16 mouse cellular contexts compared by ENCODE assay signal in the genomic region with DNA sequence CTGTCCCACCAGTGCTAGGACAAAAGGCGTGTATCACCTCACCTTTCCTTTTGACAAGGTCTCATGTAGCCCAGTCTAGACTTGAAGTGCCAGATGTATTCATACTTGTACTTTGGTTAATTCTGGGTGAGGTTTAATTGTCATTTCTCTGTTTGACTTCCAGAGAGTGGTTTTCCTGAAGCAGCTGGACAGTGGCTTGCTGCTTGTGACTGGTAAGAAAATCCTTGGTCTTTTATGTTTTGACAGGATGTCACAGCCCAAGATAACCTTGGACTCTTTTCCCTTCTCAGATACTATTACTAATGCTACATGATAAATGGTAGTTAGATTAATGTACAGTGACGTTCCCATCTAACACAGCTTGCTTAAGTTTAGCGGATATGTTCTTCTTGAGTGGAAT. TPM values are rescaled to one million over a fixed set of nuclear protein-coding genes. Genes with fewer than 3 reads are reported as not detected.
DNase-seq lines count a peak whose midpoint lies in the region; ATAC-seq and TF ChIP-seq lines count a peak whose summit lies in the region.
"Had no signal": no experiment of that assay in that cellular context is flagged by ENCODE, and none has a peak within 500 bp of the region (broad histone marks: within the 10 kb centered on the region; RNA-seq: fewer than 3 reads in every experiment).

No protein-coding gene starts in this region.

- TF ChIP-seq CTCF in G1E (IDR thresholded peaks at IDR 0.05; ENCODE audit: low read depth, low read length) = no peak

- H3K36me3 ChIP-seq in heart, embryonic 14.5 days (ENCODE audit: control insufficient read depth, insufficient read depth, low read length) = peaks cover 66% of the 10 kb centered on the region
- peaks cover 66% of the 10 kb centered on the region for H3K36me3 ChIP-seq in megakaryocyte, embryonic 14.5 days (replicated peaks; ENCODE audit: low read length)
- peaks cover 70% of the 10 kb centered on the region for H3K36me3 ChIP-seq in G1E (replicated peaks)
- peaks cover 66% of the 10 kb centered on the region for H3K36me3 ChIP-seq in liver, embryonic 13.5 days

- H3K4me2 ChIP-seq in heart, embryonic 14.5 days (ENCODE audit: low read length) = no peak overlapping the region
- H3K4me2 ChIP-seq in liver, embryonic 13.5 days = peak overlapping the region; percentile 82
- H3K4me2 ChIP-seq: hindbrain, embryonic 15.5 days had no signal

- no peaks in the 10 kb centered on the region for H3K9me3 ChIP-seq in heart, embryonic 14.5 days (ENCODE audit: control insufficient read depth, low read length)
- no peaks in the 10 kb centered on the region for H3K9me3 ChIP-seq in megakaryocyte, embryonic 14.5 days
- H3K9me3 ChIP-seq in G1E (replicated peaks) = no peaks in the 10 kb centered on the region
- no peaks in the 10 kb centered on the region for H3K9me3 ChIP-seq in liver, embryonic 13.5 days (replicated peaks)
- H3K9me3 ChIP-seq: hindbrain, embryonic 15.5 days had no signal

- no peak overlapping the region for H3K27ac ChIP-seq in heart, embryonic 14.5 days (replicated peaks in 1 of 2; ENCODE audit: control insufficient read depth in 1 of 2, insufficient read depth in 1 of 2, low read depth in 2 of 2, low read length in 2 of 2)
- H3K27ac ChIP-seq in liver, embryonic 13.5 days = peak overlapping the region; percentile 83
- H3K27ac ChIP-seq: hindbrain, embryonic 15.5 days had no signal

- no peak for DNase-seq in heart, adult 11 months
- no peak for DNase-seq in G1E (ENCODE audit: low spot score)
- no peak for DNase-seq in liver, embryonic 13.5 days
- no peak for DNase-seq in cerebellum, postnatal 10 days
- no peak for DNase-seq in left cerebral cortex, adult 11 months (ENCODE audit: low spot score)
- DNase-seq: adrenal gland, postnatal 10 days; cerebellum, postnatal 36 days; kidney, postnatal 36 days; layer of hippocampus, postnatal 36 days; lung, adult 18-20 months; retina, postnatal 1 day; spleen, adult 18-20 months had no signal

- WGBS in heart, embryonic 14.5 days = 72% methylated on average over 3 of the region's 3 CpGs
- WGBS in liver, embryonic 13.5 days (ENCODE audit: insufficient replicate concordance) = 68% methylated on average over 3 of the region's 3 CpGs

- ATAC-seq in heart, embryonic 14.5 days (ENCODE audit: insufficient number of reproducible peaks, insufficient read depth, low FRiP score, low read depth) = no peak
- no peak for ATAC-seq in megakaryocyte, adult 5-6 weeks (ENCODE audit: poor library complexity, severe bottlenecking)
- no peak for ATAC-seq in G1E (ENCODE audit: extremely low read depth, insufficient number of reproducible peaks, low FRiP score, poor library complexity, severe bottlenecking)
- ATAC-seq in liver, embryonic 13.5 days (ENCODE audit: low read depth) = no peak

- H3K4me1 ChIP-seq in heart, embryonic 14.5 days (ENCODE audit: control insufficient read depth in 2 of 2, insufficient read depth in 2 of 2, low read length in 2 of 2) = peaks cover 6 to 18% of the 10 kb centered on the region in 2 experiments
- peaks cover 72% of the 10 kb centered on the region for H3K4me1 ChIP-seq in megakaryocyte, embryonic 14.5 days
- peaks cover 55% of the 10 kb centered on the region for H3K4me1 ChIP-seq in G1E (ENCODE audit: insufficient read depth, low read depth, low read length)
- H3K4me1 ChIP-seq in liver, embryonic 13.5 days (replicated peaks) = peaks cover 37% of the 10 kb centered on the region

- H3K4me3 ChIP-seq in heart, embryonic 14.5 days (ENCODE audit: control insufficient read depth in 1 of 2, insufficient read depth in 1 of 2, low read depth in 1 of 2, low read length in 2 of 2) = no peak overlapping the region
- H3K4me3 ChIP-seq in megakaryocyte, embryonic 14.5 days (replicated peaks) = peak overlapping the region; percentile 92
- H3K4me3 ChIP-seq in G1E (ENCODE audit: low read depth, low read length) = peak overlapping the region; percentile 96
- H3K4me3 ChIP-seq in liver, embryonic 13.5 days (replicated peaks) = peak overlapping the region; percentile 88
- H3K4me3 ChIP-seq: hindbrain, embryonic 15.5 days had no signal

- 0 out of 2 replicates have a peak overlapping the region, but pooled peaks have one; percentile 99 for H3K9ac ChIP-seq in heart, embryonic 14.5 days (ENCODE audit: low read length)
- H3K9ac ChIP-seq in liver, embryonic 13.5 days = peak overlapping the region; percentile 97
- H3K9ac ChIP-seq: hindbrain, embryonic 15.5 days had no signal

- H3K27me3 ChIP-seq in heart, embryonic 14.5 days (ENCODE audit: control insufficient read depth, insufficient read depth, low read length) = no peaks in the 10 kb centered on the region
- no peaks in the 10 kb centered on the region for H3K27me3 ChIP-seq in megakaryocyte, embryonic 14.5 days (replicated peaks)
- H3K27me3 ChIP-seq in G1E (ENCODE audit: insufficient read depth, low read length) = no peaks in the 10 kb centered on the region
- no peaks in the 10 kb centered on the region for H3K27me3 ChIP-seq in liver, embryonic 13.5 days
- H3K27me3 ChIP-seq: hindbrain, embryonic 15.5 days had no signal

RNA-seq across cellular contexts. Expression of a gene that starts 2.7 kb away (rescaled TPM):
- 386 and 413 TPM in 2 replicates for polyA plus RNA-seq in heart, embryonic 14.5 days (2014; fragmentation: Nextera tagmentation; extraction: Ambion mirVana)
- 95.5 and 547 TPM in 2 replicates for polyA plus RNA-seq in megakaryocyte, embryonic 14.5 days (2012; ENCODE audit: insufficient read depth, low replicate concordance)
- 1,545 and 1,566 TPM in 2 replicates for total RNA-seq in megakaryocyte, adult 5-6 weeks (2015)
- 945 and 954 TPM in 2 replicates for total RNA-seq in megakaryocyte, adult 5-6 weeks (2017)
- 2,238 and 2,249 TPM in 2 replicates for total RNA-seq in G1E (2014; fragmentation: Nextera tagmentation)
- total RNA-seq in G1E (2017) = 1,317 and 1,403 TPM in 2 replicates
- 213 and 677 TPM in 2 replicates for polyA plus RNA-seq in G1E (2012)
- 556 and 610 TPM in 2 replicates for polyA plus RNA-seq in liver, embryonic 13.5 days (2015; fragmentation: Nextera tagmentation; extraction: Ambion mirVana)

RNA-seq across cellular contexts. Expression of a gene that starts 13.0 kb away (rescaled TPM):
- 5.5 and 5.8 TPM in 2 replicates for polyA plus RNA-seq in heart, embryonic 14.5 days (2014; fragmentation: Nextera tagmentation; extraction: Ambion mirVana)
- 8.6 and 14.0 TPM in 2 replicates for polyA plus RNA-seq in megakaryocyte, embryonic 14.5 days (2012; ENCODE audit: insufficient read depth, low replicate concordance)
- total RNA-seq in megakaryocyte, adult 5-6 weeks (2015) = 12.0 and 17.0 TPM in 2 replicates
- total RNA-seq in megakaryocyte, adult 5-6 weeks (2017) = 8.6 and 15.2 TPM in 2 replicates
- 83.9 and 177 TPM in 2 replicates for total RNA-seq in G1E (2014; fragmentation: Nextera tagmentation)
- total RNA-seq in G1E (2017) = 19.6 and 22.8 TPM in 2 replicates
- polyA plus RNA-seq in G1E (2012) = 16.4 and 22.8 TPM in 2 replicates
- 6.9 and 7.6 TPM in 2 replicates for polyA plus RNA-seq in liver, embryonic 13.5 days (2015; fragmentation: Nextera tagmentation; extraction: Ambion mirVana)

RNA-seq across cellular contexts. Expression of a gene that starts 15.8 kb away (rescaled TPM):
- polyA plus RNA-seq in heart, embryonic 14.5 days (2014; fragmentation: Nextera tagmentation; extraction: Ambion mirVana) = 22.5 and 25.6 TPM in 2 replicates
- polyA plus RNA-seq in megakaryocyte, embryonic 14.5 days (2012; ENCODE audit: insufficient read depth, low replicate concordance) = 45.4 and 67.9 TPM in 2 replicates
- total RNA-seq in megakaryocyte, adult 5-6 weeks (2015) = 20.1 and 20.2 TPM in 2 replicates
- 37.8 and 40.9 TPM in 2 replicates for total RNA-seq in megakaryocyte, adult 5-6 weeks (2017)
- total RNA-seq in G1E (2014; fragmentation: Nextera tagmentation) (25.9 and 28.6 TPM in 2 replicates), G1E (2017) (36.4 and 43.0 TPM in 2 replicates)
- polyA plus RNA-seq in G1E (2012) = 27.1 and 28.8 TPM in 2 replicates
- polyA plus RNA-seq in liver, embryonic 13.5 days (2015; fragmentation: Nextera tagmentation; extraction: Ambion mirVana) = 12.5 TPM in 2 replicates

Comparison
In these comparisons a context has a peak if more than half of its experiments do, and no peak if none do; other contexts are left out.
1. H3K4me3 ChIP-seq: peak in megakaryocyte, embryonic 14.5 days (single experiment), G1E (single experiment) and liver, embryonic 13.5 days (single experiment); none in heart, embryonic 14.5 days (0 of 2).